Mouse (Mus musculus) olfactory bulb, adult 2 months (tissue): ENCODE measurements around the gene Pilrb1.

ENCODE experiments used
- CTCF ChIP-seq: fragments of 200-500 bp; IDR thresholded peaks from 2 replicates; pipeline ENCODE4 v1.5.1; 2012; ENCODE audit warnings: low read depth, mild to moderate bottlenecking, low read length, moderate library complexity; ENCODE audit not compliant: insufficient read depth
- POLR2A ChIP-seq: fragments of 200-500 bp; IDR thresholded peaks from 2 replicates; pipeline ENCODE4 v1.6.1; 2012; ENCODE audit warnings: mild to moderate bottlenecking, low read depth, low read length, moderate library complexity; ENCODE audit not compliant: insufficient read depth

GRCm38 (mm10) chr5:137836611-137837010, 21.3 kb downstream of the Pilrb1 start:
- no peak for TF ChIP-seq CTCF
- TF ChIP-seq POLR2A, result no peak
